Mouse (Mus musculus) heart, adult 2 months (tissue): ENCODE measurements around the gene Adad2.

Experiments used
- EP300 ChIP-seq: fragments of 200-500 bp; IDR thresholded peaks from 2 replicates; pipeline ENCODE4 v1.6.1; 2011; ENCODE audit warnings: low read depth, low read length, control low read depth; ENCODE audit not compliant: insufficient read depth
- POLR2A ChIP-seq: fragments of 200-500 bp; IDR thresholded peaks from 2 replicates; pipeline ENCODE4 v1.6.1; 2011; ENCODE audit warnings: mild to moderate bottlenecking, low read depth, low read length, control low read depth; ENCODE audit not compliant: insufficient read depth

GRCm38 (mm10) chr8:119566367-119566766 lies 46.2 kb upstream of the Adad2 start:
- TF ChIP-seq POLR2A (no peak), EP300 (no peak)
